Mouse (Mus musculus) intestine, postnatal 0 days (tissue): ENCODE measurements at regions not wholly inside any gene's neighbourhood (a gene's known extent, or its start where the extent isn't known, plus 50 kb on each side); places are given as distances from the start of the nearest gene placed in this dataset.

Experiments used
- ATAC-seq: fragments of 200-750 bp; cut with Nextera tagmentation; 2 replicates; pipeline ENCODE4 v1.8.0; 2017; ENCODE audit warnings: mild to moderate bottlenecking, moderate TSS enrichment, moderate library complexity
- H3K27ac ChIP-seq: fragments of 300-500 bp; sonication (generic); 2 replicates; pipeline ENCODE4 v1.5.1; 2014; ENCODE audit warnings: mild to moderate bottlenecking, low read depth, low read length, moderate library complexity
- H3K27me3 ChIP-seq: fragments of 300-500 bp; sonication (generic); replicated peaks from 2 replicates; pipeline ENCODE4 v1.6.1; 2014; ENCODE audit warnings: low read length, mixed read lengths; ENCODE audit not compliant: control insufficient read depth, insufficient read depth
- H3K36me3 ChIP-seq: fragments of 300-500 bp; sonication (generic); 2 replicates; pipeline ENCODE4 v1.6.1; 2014; ENCODE audit warnings: mild to moderate bottlenecking, moderate library complexity; ENCODE audit not compliant: control insufficient read depth, insufficient read depth
- H3K4me1 ChIP-seq: fragments of 300-500 bp; sonication (generic); replicated peaks from 2 replicates; pipeline ENCODE4 v1.6.1; 2014; ENCODE audit warnings: antibody characterized with exemption, low read length, mixed read lengths; ENCODE audit not compliant: control insufficient read depth, insufficient read depth
- H3K4me2 ChIP-seq: fragments of 300-500 bp; sonication (generic); replicated peaks from 2 replicates; pipeline ENCODE4 v1.6.1; 2014; ENCODE audit warnings: low read depth, mild to moderate bottlenecking, moderate library complexity
- H3K4me3 ChIP-seq: fragments of 300-500 bp; sonication (generic); 2 replicates; pipeline ENCODE4 v1.5.1; 2014; ENCODE audit warnings: low read depth, low read length
- H3K9ac ChIP-seq: fragments of 300-500 bp; sonication (generic); 2 replicates; pipeline ENCODE4 v1.6.1; 2014; ENCODE audit warnings: mild to moderate bottlenecking, low read depth, low read length
- H3K9me3 ChIP-seq: fragments of 300-500 bp; sonication (generic); 2 replicates; pipeline ENCODE4 v1.6.1; 2016; ENCODE audit warnings: mixed run types; ENCODE audit not compliant: control insufficient read depth
- CTCF ChIP-seq: sonication (generic); IDR thresholded peaks from 2 replicates; pipeline ENCODE4 v1.5.1; 2016; ENCODE audit warnings: low read depth, mild to moderate bottlenecking, control low read depth, antibody characterized with exemption, moderate library complexity
- WGBS: fragments of 180-500 bp; shearing (Covaris S2); extraction: QIAGEN DNeasy Blood & Tissue Kit; methylation state at CpG from one replicate; pipeline ENCODE4 v1.1.7; 2014; 5-methylcytosine and 5-hydroxymethylcytosine counted together

GRCm38 (mm10) chr14:70839126-70839525 is 239.5 kb upstream of the Fam160b2 start:
- no peak overlapping the region for H3K27ac ChIP-seq
- H3K36me3 ChIP-seq: no peaks in the 10 kb centered on the region
- no peak for TF ChIP-seq CTCF
- H3K27me3 ChIP-seq: no peaks in the 10 kb centered on the region
- 85% methylated on average over 2 of the region's 2 CpGs for WGBS
- H3K4me2 ChIP-seq: no peak overlapping the region
- ATAC-seq: no peak
- H3K4me1 ChIP-seq: no peaks in the 10 kb centered on the region
- no peak overlapping the region for H3K9ac ChIP-seq
- no peaks in the 10 kb centered on the region for H3K9me3 ChIP-seq
- H3K4me3 ChIP-seq: no peak overlapping the region

- no peak for ATAC-seq
- H3K9me3 ChIP-seq: no peaks in the 10 kb centered on the region
- H3K27ac ChIP-seq: no peak overlapping the region
- no peak overlapping the region for H3K4me2 ChIP-seq
- no peaks in the 10 kb centered on the region for H3K4me1 ChIP-seq
- no peaks in the 10 kb centered on the region for H3K36me3 ChIP-seq
- no peak for TF ChIP-seq CTCF
- no peak overlapping the region for H3K4me3 ChIP-seq
- H3K27me3 ChIP-seq: no peaks in the 10 kb centered on the region
- 8% methylated on average over 6 of the region's 6 CpGs for WGBS
- no peak overlapping the region for H3K9ac ChIP-seq
These were observed 237.9 kb upstream of the Fam160b2 start for GRCm38 (mm10) chr14:70837528-70837927.

- H3K36me3 ChIP-seq: no peaks in the 10 kb centered on the region
- no peak overlapping the region for H3K4me3 ChIP-seq
- H3K27me3 ChIP-seq: no peaks in the 10 kb centered on the region
- TF ChIP-seq CTCF: no peak
- no peak overlapping the region for H3K4me2 ChIP-seq
- H3K9ac ChIP-seq: no peak overlapping the region
- no peak overlapping the region for H3K27ac ChIP-seq
- 12% methylated on average over 5 of the region's 5 CpGs for WGBS
- no peaks in the 10 kb centered on the region for H3K4me1 ChIP-seq
- no peaks in the 10 kb centered on the region for H3K9me3 ChIP-seq
- no peak for ATAC-seq
These were observed 233.6 kb upstream of the Fam160b2 start for GRCm38 (mm10) chr14:70833238-70833637.

- no peak for ATAC-seq
- H3K9ac ChIP-seq: no peak overlapping the region
- TF ChIP-seq CTCF: no peak
- H3K27ac ChIP-seq: no peak overlapping the region
- H3K36me3 ChIP-seq: no peaks in the 10 kb centered on the region
- WGBS: 49% methylated on average over 16 of the region's 16 CpGs
- no peak overlapping the region for H3K4me3 ChIP-seq
- no peak overlapping the region; the same call in 1 of the 2 replicates for H3K4me2 ChIP-seq
- no peaks in the 10 kb centered on the region for H3K27me3 ChIP-seq
- H3K9me3 ChIP-seq: no peaks in the 10 kb centered on the region
- no peaks in the 10 kb centered on the region for H3K4me1 ChIP-seq
These were observed 233.0 kb upstream of the Fam160b2 start for GRCm38 (mm10) chr14:70832462-70833212.

- Histone ChIP-seq H3K27ac (no peak overlapping the region), H3K4me3 (no peak overlapping the region), H3K9me3 (no peaks in the 10 kb centered on the region), H3K36me3 (no peaks in the 10 kb centered on the region), H3K4me2 (no peak overlapping the region), H3K4me1 (no peaks in the 10 kb centered on the region), H3K27me3 (no peaks in the 10 kb centered on the region), H3K9ac (no peak overlapping the region)
- WGBS: 79% methylated on average over 3 of the region's 3 CpGs
- peak; percentile 68 for TF ChIP-seq CTCF
- no peak for ATAC-seq
These were observed 232.4 kb upstream of the Fam160b2 start for GRCm38 (mm10) chr14:70832042-70832441.
